Mouse (Mus musculus): Measurements from ENCODE around the gene Il6st.

DNA sequence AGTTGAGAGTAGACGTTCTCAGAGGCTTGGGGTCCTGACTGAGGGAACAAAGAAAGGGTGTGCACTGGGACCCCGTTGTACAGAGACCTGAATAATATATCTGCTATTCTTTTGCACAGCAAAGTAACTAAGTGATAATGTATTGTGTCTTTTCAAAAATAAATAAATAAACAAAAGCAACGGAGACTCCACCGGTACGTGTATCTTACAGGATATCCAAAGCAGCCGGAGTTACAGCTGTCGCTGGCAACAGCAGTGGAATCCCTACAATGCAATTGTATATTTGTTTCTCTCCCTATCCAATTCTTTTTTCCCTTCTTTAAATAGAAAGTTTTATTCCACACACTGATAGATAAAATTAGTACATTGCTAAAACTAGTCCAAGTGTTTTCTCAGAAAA, 15.2 kb downstream of the Il6st start:
- TF ChIP-seq CTCF (conservative IDR thresholded peaks at IDR 0.05; ENCODE audit: insufficient read depth, insufficient read length, low read depth, low read length), result no peak
- no peak for TF ChIP-seq POLR2A (IDR thresholded peaks at IDR 0.05; ENCODE audit: low read depth, low read length)
